Mouse (Mus musculus): ENCODE data around the gene Ubxn11.

DNA sequence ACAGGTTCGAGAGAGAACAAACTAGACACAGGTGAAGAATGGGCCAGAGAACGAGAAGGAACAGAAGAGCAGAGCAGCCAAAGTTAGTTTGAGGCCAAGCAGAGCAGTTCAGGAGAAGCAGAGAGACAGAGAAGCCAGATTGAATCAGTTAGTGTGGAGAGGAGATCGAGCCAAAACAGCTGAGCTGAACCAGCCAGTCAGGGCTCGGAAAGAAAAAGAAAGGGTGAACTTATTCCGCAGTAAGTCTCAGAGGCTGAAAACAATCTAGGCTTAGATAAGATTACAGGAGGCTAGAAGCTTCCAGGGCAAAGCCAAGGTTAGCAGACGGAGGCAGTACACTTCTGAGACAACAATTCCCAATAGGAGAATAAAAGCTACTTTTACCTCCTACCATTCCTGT lies 62.7 kb downstream of the Ubxn11 start:
- TF ChIP-seq CTCF (IDR thresholded peaks at IDR 0.05; ENCODE audit: low read depth, low read length) (no peak), POLR2A (IDR thresholded peaks at IDR 0.05; ENCODE audit: extremely low read depth, insufficient read depth, low read length) (no peak)
